Mouse (Mus musculus): ENCODE data around the gene Cd200r3. TPM values are rescaled to one million over a fixed set of nuclear protein-coding genes. Genes with fewer than 3 reads are reported as not detected.

The Cd200r3 gene
- under 1 TPM; 0.26 to 0.43 TPM for total RNA-seq (2021)
- long read RNA-seq, experiment 1: 0 reads
- long read RNA-seq, experiment 2: 0 reads

- DNase-seq: no peak
These were observed at the start of gene Cd200r3 for GRCm38 (mm10) chr16:44943468-44943867. TSS of gene Cd200r3 (plus strand) at chr16:44943678.

GRCm38 (mm10) chr16:44932016-44932415 lies 11.5 kb upstream of the Cd200r3 start:
- DNase-seq: no peak

GRCm38 (mm10) chr16:44951360-44952114 lies 8.1 kb downstream of the Cd200r3 start:
- DNase-seq: no peak

- no peak for DNase-seq
These were observed 18.8 kb downstream of the Cd200r3 start for GRCm38 (mm10) chr16:44962296-44962695.

GRCm38 (mm10) chr16:44962777-44963176 lies 19.3 kb downstream of the Cd200r3 start:
- DNase-seq: no peak

- no peak for DNase-seq
These were observed 21.3 kb downstream of the Cd200r3 start for GRCm38 (mm10) chr16:44964526-44965374.

- no peak for DNase-seq
These were observed 21.9 kb downstream of the Cd200r3 start for GRCm38 (mm10) chr16:44965428-44965827.

GRCm38 (mm10) chr16:44965890-44966289 lies 22.4 kb downstream of the Cd200r3 start:
- DNase-seq: no peak

- no peak for DNase-seq
These were observed 23.4 kb downstream of the Cd200r3 start for GRCm38 (mm10) chr16:44966891-44967290.

- DNase-seq: no peak
These were observed 24.6 kb downstream of the Cd200r3 start for GRCm38 (mm10) chr16:44968113-44968512.

GRCm38 (mm10) chr16:44970925-44971324 lies 27.4 kb downstream of the Cd200r3 start:
- no peak for DNase-seq

- DNase-seq: no peak
These were observed 30.6 kb downstream of the Cd200r3 start for GRCm38 (mm10) chr16:44974042-44974441.

- no peak for DNase-seq
These were observed 32.6 kb downstream of the Cd200r3 start for GRCm38 (mm10) chr16:44976081-44976480.

GRCm38 (mm10) chr16:44976892-44977633 lies 33.6 kb downstream of the Cd200r3 start:
- DNase-seq: no peak

GRCm38 (mm10) chr16:44978193-44978592 lies 34.7 kb downstream of the Cd200r3 start:
- no peak for DNase-seq

- no peak for DNase-seq
These were observed 35.9 kb downstream of the Cd200r3 start for GRCm38 (mm10) chr16:44979355-44979896.

- DNase-seq: no peak
These were observed 39.5 kb downstream of the Cd200r3 start for GRCm38 (mm10) chr16:44982972-44983371.

- DNase-seq: no peak
These were observed 40.0 kb downstream of the Cd200r3 start for GRCm38 (mm10) chr16:44983379-44984060.

- no peak for DNase-seq
These were observed 40.6 kb downstream of the Cd200r3 start for GRCm38 (mm10) chr16:44984111-44984510.

- DNase-seq: no peak
These were observed 41.4 kb downstream of the Cd200r3 start for GRCm38 (mm10) chr16:44984925-44985324.

GRCm38 (mm10) chr16:44986029-44986428 lies 42.6 kb downstream of the Cd200r3 start:
- no peak for DNase-seq

All from gastrocnemius, postnatal 10 days (tissue).